Mouse (Mus musculus): ENCODE measurements around the gene Hspa12a. TPM values are rescaled to one million over a fixed set of nuclear protein-coding genes. Genes with fewer than 3 reads are reported as not detected.
A peak's percentile ranks its signal among the peaks of the same experiment; 100 is the strongest.

The Hspa12a gene
- polyA plus RNA-seq, 1 experiment from 2014 or later: 5.0 TPM

DNA sequence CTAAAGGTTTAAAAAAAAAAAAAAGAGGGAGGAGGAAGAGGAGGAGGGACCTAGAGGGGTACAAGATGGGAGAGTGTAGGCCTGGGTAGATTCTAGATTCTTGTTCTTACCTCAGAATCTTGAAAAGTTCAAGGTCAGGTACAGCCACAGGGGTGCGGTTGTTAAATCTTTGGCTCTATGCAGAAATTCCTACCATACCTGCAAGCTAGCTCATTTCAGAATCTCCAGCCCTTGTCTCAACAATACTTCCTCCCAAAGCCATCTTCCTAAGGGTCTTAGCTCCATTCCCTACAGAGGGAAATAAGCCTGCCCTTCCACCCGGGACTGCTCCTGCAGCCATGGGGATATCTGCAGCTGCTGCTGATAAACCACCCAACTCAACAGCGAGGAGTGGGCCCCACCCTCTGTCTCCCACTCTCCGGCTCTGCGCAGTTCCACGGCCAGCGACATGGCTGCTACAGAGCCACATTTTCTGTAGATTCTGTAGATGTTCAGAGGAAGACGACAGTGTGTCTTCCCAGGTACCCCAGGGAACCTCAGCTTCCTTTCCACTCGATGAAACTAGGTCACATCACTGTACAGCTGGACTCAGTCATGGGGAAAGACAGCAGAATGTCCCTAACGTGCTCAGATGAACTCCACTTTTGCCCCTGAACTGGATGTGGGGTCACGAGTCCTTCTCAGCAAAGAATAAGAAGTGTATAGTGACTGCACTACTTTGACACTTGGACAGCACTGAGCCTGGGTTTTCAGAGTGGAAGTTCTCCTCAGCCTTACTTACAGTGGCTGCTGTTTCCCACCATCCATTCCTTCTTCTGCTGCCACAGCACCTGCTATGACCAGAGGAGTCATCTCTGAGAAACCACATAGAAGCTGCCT is 70.8 kb downstream of the Hspa12a start:
- Histone ChIP-seq H3K9ac (no peak overlapping the region), H3K4me1 (no peaks in the 10 kb centered on the region), H3K36me3 (no peaks in the 10 kb centered on the region), H3K4me2 (replicated peaks) (no peak overlapping the region), H3K27ac (no peak overlapping the region), H3K4me3 (no peak overlapping the region), H3K9me3 (no peaks in the 10 kb centered on the region), H3K27me3 (no peaks in the 10 kb centered on the region)
- 84% methylated on average over 11 of the region's 11 CpGs for WGBS
- no peak for ATAC-seq (ENCODE audit: low FRiP score, low read depth)

DNA sequence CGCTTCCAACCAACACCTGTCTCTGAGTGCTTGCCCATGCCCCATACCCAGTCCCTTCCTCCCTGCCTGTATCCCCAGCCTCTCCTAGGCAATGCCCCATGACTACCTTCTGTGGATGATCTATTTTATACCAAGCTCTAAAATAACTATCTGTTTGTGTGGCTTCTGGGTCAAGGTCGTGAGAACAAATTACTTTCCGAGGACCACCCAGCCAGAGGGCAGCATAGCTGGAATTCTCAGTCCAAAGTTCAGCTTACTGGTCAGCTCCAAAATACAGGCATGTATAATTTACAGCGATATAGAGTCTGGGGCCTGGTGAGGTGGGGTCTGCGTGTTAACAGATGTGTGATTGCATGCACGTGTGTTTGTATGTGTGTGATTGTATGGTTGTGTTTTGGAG is 71.6 kb downstream of the Hspa12a start:
- no peak overlapping the region for H3K27ac ChIP-seq
- ATAC-seq (ENCODE audit: low FRiP score, low read depth): no peak

DNA sequence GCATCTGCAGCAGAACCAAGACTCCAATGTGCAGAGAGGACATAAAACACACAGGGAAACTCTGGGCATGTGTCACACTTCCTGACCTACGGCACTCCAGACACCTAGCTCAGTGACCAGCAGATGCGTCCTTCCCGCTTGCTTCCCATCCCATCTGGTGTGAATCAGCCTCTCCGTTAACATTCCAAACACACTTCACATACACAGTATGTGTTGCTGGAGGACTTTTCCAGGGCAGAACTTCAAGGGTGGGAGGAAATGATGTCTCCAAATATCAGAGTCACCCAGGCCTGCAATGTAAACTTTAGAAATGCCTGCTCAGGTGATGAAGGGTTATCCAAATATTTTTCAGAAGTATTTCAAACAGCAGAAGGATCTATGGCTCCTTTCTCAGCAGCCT is 76.8 kb downstream of the Hspa12a start:
- no peak for ATAC-seq (ENCODE audit: low FRiP score, low read depth)
- WGBS: 32% methylated on average over 4 of the region's 4 CpGs
- H3K9me3 ChIP-seq: peaks cover 4% of the 10 kb centered on the region; the same call in 1 of the 2 replicates

More for the DNA sequence above, 71.6 kb downstream of the Hspa12a start:
- Histone ChIP-seq H3K4me3 (no peak overlapping the region), H3K27me3 (no peaks in the 10 kb centered on the region), H3K4me2 (replicated peaks) (no peak overlapping the region), H3K9me3 (no peaks in the 10 kb centered on the region), H3K4me1 (0 out of 2 replicates have a peak, but pooled peaks cover under 1% of the 10 kb centered on the region), H3K9ac (no peak overlapping the region), H3K36me3 (no peaks in the 10 kb centered on the region)
- WGBS: 78% methylated on average over 6 of the region's 6 CpGs

DNA sequence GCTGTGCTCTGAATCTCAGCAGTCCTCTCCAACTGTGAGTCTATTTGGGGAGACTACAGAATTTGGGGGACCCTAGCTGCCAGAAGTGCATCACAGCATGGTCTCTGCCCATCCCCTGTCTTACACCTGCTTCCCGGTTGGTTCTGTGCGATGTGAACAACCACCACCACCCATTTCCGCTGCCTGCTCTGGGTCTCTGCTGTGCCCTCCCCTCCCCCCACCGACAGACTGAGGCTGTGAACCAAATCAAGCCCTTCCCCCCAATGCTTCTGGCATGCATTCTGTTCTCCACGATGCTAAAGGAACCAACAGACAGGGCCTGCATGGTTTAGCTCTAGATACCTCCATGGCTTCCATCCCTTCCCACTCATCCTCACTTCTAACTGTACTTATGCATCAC is 78.2 kb downstream of the Hspa12a start:
- peaks cover 10% of the 10 kb centered on the region; the same call in 1 of the 2 replicates for H3K27me3 ChIP-seq
- H3K36me3 ChIP-seq: no peaks in the 10 kb centered on the region
- no peak for ATAC-seq (ENCODE audit: low FRiP score, low read depth)
- peaks cover 12% of the 10 kb centered on the region for H3K4me1 ChIP-seq
- 31% methylated on average over 5 of the region's 5 CpGs for WGBS
- H3K27ac ChIP-seq: no peak overlapping the region
- no peak overlapping the region for H3K4me2 ChIP-seq (replicated peaks)
- no peak overlapping the region for H3K4me3 ChIP-seq
- no peak overlapping the region for H3K9ac ChIP-seq
- peaks cover 4% of the 10 kb centered on the region; the same call in 1 of the 2 replicates for H3K9me3 ChIP-seq

More for the DNA sequence above, 76.8 kb downstream of the Hspa12a start:
- Histone ChIP-seq H3K27ac (no peak overlapping the region), H3K36me3 (no peaks in the 10 kb centered on the region), H3K9ac (no peak overlapping the region), H3K4me3 (no peak overlapping the region), H3K4me1 (0 out of 2 replicates have a peak, but pooled peaks cover 6% of the 10 kb centered on the region), H3K4me2 (replicated peaks) (no peak overlapping the region), H3K27me3 (peaks cover 10% of the 10 kb centered on the region; the same call in 1 of the 2 replicates)

DNA sequence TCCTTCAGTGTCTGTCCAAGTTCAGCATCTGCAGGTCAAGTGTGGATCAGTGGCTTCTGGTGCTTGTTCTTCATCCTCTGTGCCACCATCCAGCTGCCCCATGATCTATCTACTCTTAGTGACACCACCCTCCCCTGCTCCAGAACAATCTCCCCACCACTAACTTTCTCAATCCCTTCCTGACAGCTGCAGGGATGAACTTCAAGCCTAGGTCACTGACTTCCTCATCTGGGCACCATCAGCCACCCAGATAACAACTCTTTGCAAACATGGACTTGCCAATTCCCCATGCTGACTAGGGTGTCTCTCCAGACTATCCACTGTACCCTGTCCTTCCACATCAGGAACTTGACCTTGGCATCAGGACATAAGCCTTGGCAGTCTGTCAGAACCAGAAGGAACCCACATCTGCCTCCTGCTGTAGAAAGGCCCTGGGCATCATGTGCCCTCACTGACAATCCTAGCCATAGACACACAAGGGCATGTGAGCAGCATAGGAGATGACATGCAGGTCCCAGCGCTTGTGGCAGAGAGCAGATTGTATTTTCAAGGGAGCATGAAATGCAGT is 79.4 kb downstream of the Hspa12a start:
- WGBS: 89% methylated on average over 1 of the region's 1 CpGs
- Histone ChIP-seq H3K4me3 (no peak overlapping the region), H3K4me1 (peaks cover 23% of the 10 kb centered on the region), H3K9me3 (peaks cover 4% of the 10 kb centered on the region; the same call in 1 of the 2 replicates), H3K27me3 (peaks cover 20% of the 10 kb centered on the region), H3K27ac (no peak overlapping the region), H3K36me3 (no peaks in the 10 kb centered on the region), H3K4me2 (replicated peaks) (no peak overlapping the region), H3K9ac (no peak overlapping the region)
- no peak for ATAC-seq (ENCODE audit: low FRiP score, low read depth)

DNA sequence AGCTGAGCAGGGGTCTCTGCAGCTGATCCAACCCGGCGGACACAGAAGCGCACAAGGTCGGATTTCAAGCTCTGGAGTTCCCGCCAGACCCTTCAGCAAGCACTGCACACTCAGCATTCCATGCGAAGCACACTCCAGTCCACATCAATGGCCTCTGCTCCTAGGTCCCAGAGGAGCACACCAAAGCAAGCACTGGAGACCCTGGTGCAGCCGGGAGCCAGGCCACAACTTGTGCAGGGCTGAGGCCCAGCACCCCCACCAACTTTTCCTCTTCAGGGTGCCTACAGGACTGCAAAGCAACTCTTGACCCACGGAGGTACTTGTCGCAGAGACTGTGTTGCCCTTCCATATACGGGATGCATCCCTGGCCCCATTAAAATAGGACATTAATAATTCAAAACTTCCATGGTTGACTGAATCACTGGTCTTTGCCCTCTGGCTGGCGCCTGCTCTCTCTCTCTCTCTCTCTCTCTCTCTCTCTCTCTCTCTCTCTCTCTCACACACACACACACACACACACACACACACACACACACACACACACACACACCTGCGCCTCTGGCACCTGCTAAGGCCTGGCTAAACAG is 82.2 kb downstream of the Hspa12a start:
- no peaks in the 10 kb centered on the region for H3K36me3 ChIP-seq
- peak overlapping the region; percentile 65 for H3K4me3 ChIP-seq
- WGBS: 22% methylated on average over 12 of the region's 12 CpGs
- peaks cover 4% of the 10 kb centered on the region; the same call in 1 of the 2 replicates for H3K9me3 ChIP-seq
- peak overlapping the region; percentile 87 for H3K4me2 ChIP-seq (replicated peaks)
- H3K4me1 ChIP-seq: peaks cover 16% of the 10 kb centered on the region
- H3K9ac ChIP-seq: no peak overlapping the region
- no peak for ATAC-seq (ENCODE audit: low FRiP score, low read depth)
- peaks cover 21% of the 10 kb centered on the region for H3K27me3 ChIP-seq
- no peak overlapping the region for H3K27ac ChIP-seq

DNA sequence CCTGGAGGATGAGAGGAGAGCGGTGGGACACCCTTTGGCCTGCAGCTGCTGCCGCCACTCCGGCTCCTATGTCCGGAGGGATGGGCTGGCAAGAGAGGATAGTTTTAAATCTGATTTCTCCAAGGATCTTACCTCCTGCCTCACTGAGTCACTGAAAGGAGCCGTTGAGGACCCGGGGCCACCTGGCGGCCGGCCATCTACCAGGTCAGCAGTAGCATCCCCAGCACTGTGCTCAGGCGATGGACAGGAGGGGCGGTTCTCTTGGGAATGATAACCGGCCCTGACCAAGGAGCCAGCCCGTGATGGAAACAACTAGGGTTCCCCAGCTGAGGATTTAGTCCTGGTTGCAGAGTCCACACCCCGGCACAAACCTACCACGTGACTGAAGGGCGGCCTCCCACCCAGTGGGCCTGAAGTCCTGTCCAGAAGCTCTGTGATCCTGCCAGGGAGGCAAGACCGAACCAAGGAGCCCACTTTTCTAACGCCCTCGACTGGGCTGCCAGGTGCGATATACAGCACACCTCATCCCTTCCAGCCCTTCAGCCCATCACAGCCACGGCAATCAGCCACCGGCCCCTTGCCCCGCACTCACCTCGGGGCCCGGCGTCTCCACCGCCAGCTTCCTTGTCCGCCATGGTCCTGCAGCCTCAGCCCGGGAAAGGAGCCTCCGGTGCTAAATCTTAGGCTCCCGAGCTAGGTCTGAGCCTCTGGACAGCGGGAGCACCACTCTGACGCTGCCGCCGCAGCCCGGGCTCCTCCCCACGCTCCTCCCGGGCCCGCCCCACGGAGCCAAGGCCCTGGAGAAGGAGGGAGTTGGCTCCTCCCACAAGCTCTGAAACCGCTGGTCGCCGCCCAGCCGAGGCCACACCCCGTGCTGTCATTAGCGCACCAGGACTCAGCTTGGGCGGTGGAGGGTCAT is 82.9 kb downstream of the Hspa12a start:
- Histone ChIP-seq H3K9ac (peak overlapping the region; percentile 71), H3K4me3 (peak overlapping the region; percentile 65), H3K27ac (no peak overlapping the region), H3K4me1 (peaks cover 16% of the 10 kb centered on the region), H3K36me3 (no peaks in the 10 kb centered on the region), H3K9me3 (peaks cover 4% of the 10 kb centered on the region; the same call in 1 of the 2 replicates), H3K4me2 (replicated peaks) (peak overlapping the region; percentile 87), H3K27me3 (peaks cover 17% of the 10 kb centered on the region)
- under 1% methylated on average over 46 of the region's 46 CpGs for WGBS
- peak; percentile 92 for ATAC-seq (ENCODE audit: low FRiP score, low read depth)

DNA sequence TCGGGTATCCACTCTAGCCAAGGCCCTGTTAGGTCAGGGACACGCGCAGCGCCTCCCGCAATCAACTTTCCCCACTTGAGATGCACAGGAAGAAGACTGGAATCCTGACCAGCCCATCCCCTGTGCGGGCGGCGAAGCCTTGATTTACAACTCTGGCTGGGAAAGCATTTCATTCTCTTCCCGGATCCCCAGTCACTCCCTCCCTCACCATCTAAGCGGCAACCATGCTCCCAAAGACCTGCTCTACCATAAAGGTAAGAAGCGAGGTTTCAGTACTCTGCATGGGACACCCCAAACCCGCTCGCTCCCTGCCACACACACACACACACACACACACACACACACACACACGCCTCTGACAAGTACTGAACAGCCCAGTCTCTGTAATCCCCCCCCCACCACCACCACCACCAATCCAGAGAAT is 83.6 kb downstream of the Hspa12a start:
- WGBS: 1% methylated on average over 14 of the region's 14 CpGs
- peak; percentile 24; the same call in 1 of the 2 replicates for ATAC-seq (ENCODE audit: low FRiP score, low read depth)
- peak overlapping the region; percentile 71 for H3K9ac ChIP-seq

DNA sequence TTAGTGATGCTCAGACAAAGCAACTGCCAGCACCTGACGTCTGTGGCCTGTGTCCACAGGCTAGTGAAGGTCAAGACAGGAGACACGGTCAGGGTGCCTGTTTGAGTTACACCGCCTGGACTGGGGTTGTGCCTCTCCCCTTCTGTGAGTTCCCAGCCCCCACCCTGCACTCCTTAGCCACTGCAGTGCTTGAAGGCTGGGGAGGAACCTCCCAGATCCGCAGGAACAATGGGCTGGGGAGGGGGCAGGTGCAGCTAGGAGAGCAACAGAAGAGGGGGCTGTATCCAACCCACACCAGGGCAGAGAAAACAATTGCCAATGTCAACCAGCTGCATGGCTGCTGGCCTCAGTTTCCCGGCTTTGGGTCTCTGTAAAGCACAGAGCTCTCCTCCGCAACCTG is 84.1 kb downstream of the Hspa12a start:
- Histone ChIP-seq H3K27ac (no peak overlapping the region), H3K4me2 (replicated peaks) (peak overlapping the region; percentile 87), H3K27me3 (peaks cover 17% of the 10 kb centered on the region), H3K36me3 (no peaks in the 10 kb centered on the region), H3K9me3 (peaks cover 4% of the 10 kb centered on the region; the same call in 1 of the 2 replicates), H3K4me1 (peaks cover 16% of the 10 kb centered on the region), H3K4me3 (peak overlapping the region; percentile 65), H3K9ac (no peak overlapping the region)
- WGBS: 20% methylated on average over 6 of the region's 6 CpGs
- ATAC-seq (ENCODE audit: low FRiP score, low read depth): no peak

More for the DNA sequence above, 83.6 kb downstream of the Hspa12a start:
- Histone ChIP-seq H3K27me3 (peaks cover 17% of the 10 kb centered on the region), H3K36me3 (no peaks in the 10 kb centered on the region), H3K4me1 (peaks cover 16% of the 10 kb centered on the region), H3K4me2 (replicated peaks) (peak overlapping the region; percentile 87), H3K27ac (no peak overlapping the region), H3K9me3 (peaks cover 4% of the 10 kb centered on the region; the same call in 1 of the 2 replicates), H3K4me3 (peak overlapping the region; percentile 65)

DNA sequence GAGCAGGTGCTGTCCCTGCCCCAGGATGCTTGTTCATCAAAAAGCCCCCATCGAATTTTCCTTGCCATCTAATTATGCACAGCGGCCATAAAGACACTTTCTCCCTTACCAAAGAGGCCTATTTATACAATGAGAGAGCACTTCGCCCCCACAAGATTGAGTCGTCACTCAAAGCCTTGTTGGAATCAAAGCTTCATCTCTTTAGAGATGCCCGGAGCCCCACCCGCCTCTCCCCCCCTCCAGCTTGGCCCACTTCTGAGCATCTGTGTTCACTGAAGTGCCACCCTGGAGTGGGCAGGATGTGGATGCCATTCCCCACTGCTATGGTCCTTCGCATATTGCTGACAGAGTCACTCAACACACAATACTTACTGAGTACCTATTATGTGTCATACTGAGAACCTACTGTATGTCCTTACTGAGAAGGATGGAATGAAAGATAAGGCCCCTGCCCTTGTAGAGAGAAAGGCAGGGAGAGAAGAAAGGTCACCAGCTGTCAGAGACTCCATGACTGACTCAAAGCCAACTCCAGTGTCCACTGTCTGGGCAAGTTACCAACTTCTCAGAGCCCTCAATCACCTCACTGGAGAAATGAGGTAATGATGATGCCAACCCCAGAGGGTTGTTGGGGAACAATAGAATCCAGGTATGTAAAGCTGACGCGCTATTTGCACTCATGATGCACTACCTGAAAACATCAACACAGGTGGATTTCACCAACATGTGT is 87.2 kb downstream of the Hspa12a start:
- ATAC-seq (ENCODE audit: low FRiP score, low read depth): no peak
- H3K4me3 ChIP-seq: no peak overlapping the region
- H3K27ac ChIP-seq: no peak overlapping the region
- H3K4me1 ChIP-seq: peaks cover 16% of the 10 kb centered on the region
- H3K4me2 ChIP-seq (replicated peaks): no peak overlapping the region
- H3K9me3 ChIP-seq: no peaks in the 10 kb centered on the region
- WGBS: 85% methylated on average over 9 of the region's 9 CpGs
- H3K27me3 ChIP-seq: peaks cover 11% of the 10 kb centered on the region
- no peaks in the 10 kb centered on the region for H3K36me3 ChIP-seq
- no peak overlapping the region for H3K9ac ChIP-seq

DNA sequence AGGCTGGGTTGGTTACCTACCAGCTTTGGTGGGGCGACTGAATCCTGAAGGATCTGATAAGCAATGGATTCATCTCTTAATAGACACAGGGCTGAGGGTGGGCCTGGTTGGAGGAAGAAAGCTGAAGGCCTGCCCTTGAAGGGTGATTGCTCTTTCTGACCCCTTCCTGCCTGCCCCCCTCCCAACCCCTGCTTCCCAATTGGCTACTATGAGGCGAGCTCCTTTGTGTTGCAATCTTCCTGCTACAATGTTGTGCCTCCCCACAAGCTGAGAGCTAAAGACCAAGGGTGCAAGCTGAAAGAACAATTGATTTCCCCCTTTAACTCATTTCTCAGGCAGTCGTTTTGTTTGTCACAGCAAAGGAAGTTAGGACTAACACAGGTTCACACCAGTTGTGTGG is 88.6 kb downstream of the Hspa12a start:
- no peaks in the 10 kb centered on the region for H3K9me3 ChIP-seq
- H3K9ac ChIP-seq: no peak overlapping the region
- peaks cover 10% of the 10 kb centered on the region for H3K4me1 ChIP-seq
- H3K27ac ChIP-seq: no peak overlapping the region
- 71% methylated on average over 3 of the region's 3 CpGs for WGBS
- ATAC-seq (ENCODE audit: low FRiP score, low read depth): no peak
- H3K4me2 ChIP-seq (replicated peaks): no peak overlapping the region
- no peak overlapping the region for H3K4me3 ChIP-seq
- no peaks in the 10 kb centered on the region for H3K36me3 ChIP-seq
- H3K27me3 ChIP-seq: peaks cover 8% of the 10 kb centered on the region

Data from limb, embryonic 13.5 days (tissue).